Mouse (Mus musculus) liver, embryonic 14.5 days (tissue): ENCODE results near the gene Misp. TPM values are rescaled to one million over a fixed set of nuclear protein-coding genes. Genes with fewer than 3 reads are reported as not detected.
A peak's percentile ranks its signal among the peaks of the same experiment; 100 is the strongest.

Experiments used
- ATAC-seq: fragments of 200-750 bp; cut with Nextera tagmentation; 2 replicates; pipeline ENCODE4 v1.8.0; 2017; ENCODE audit warnings: moderate number of reproducible peaks, mild to moderate bottlenecking, moderate library complexity; ENCODE audit not compliant: insufficient read depth
- DNase-seq, 3 experiments: peaks; one replicate each; pipeline ENCODE4 v3.0.0-alpha.2; 2012 to 2013; ENCODE audit warnings: low read depth in 3 of 3, low spot score in 3 of 3
- H3K27ac ChIP-seq: fragments of 300-500 bp; sonication (generic); 2 replicates; pipeline ENCODE4 v1.5.1; 2014; ENCODE audit warnings: moderate library complexity, mild to moderate bottlenecking, control low read depth, inconsistent platforms
- H3K27me3 ChIP-seq: fragments of 300-500 bp; sonication (generic); 2 replicates; pipeline ENCODE4 v1.6.1; 2014; ENCODE audit warnings: mild to moderate bottlenecking, low read length, moderate library complexity; ENCODE audit not compliant: control insufficient read depth, insufficient read depth
- H3K36me3 ChIP-seq: fragments of 300-500 bp; sonication (generic); replicated peaks from 2 replicates; pipeline ENCODE4 v1.6.1; 2014; ENCODE audit warnings: low read depth; ENCODE audit not compliant: control insufficient read depth, insufficient read depth
- H3K4me1 ChIP-seq, 2 experiments: fragments of 200-500 bp in 1 of 2; fragments of 300-500 bp in 1 of 2; sonication (generic) in 1 of 2; replicated peaks; 2 replicates each; pipeline ENCODE4 v1.6.1; 2012 to 2014; ENCODE audit warnings: antibody characterized with exemption in 1 of 2, inconsistent platforms in 1 of 2, low read length in 1 of 2; ENCODE audit not compliant: control insufficient read depth in 2 of 2, insufficient read depth in 2 of 2
- H3K4me2 ChIP-seq: fragments of 300-500 bp; sonication (generic); 2 replicates; pipeline ENCODE4 v1.6.1; 2014; ENCODE audit warnings: low read depth, mild to moderate bottlenecking, control low read depth, moderate library complexity
- H3K4me3 ChIP-seq, 2 experiments: fragments of 200-500 bp in 1 of 2; fragments of 300-500 bp in 1 of 2; sonication (generic) in 1 of 2; 2 replicates each; pipeline ENCODE4 v1.5.1; 2012 to 2014; ENCODE audit warnings: low read depth in 2 of 2, low read length in 2 of 2, mild to moderate bottlenecking in 2 of 2, control low read depth in 1 of 2, inconsistent platforms in 1 of 2, moderate library complexity in 1 of 2; ENCODE audit not compliant: insufficient read depth in 1 of 2
- H3K9ac ChIP-seq: fragments of 300-500 bp; sonication (generic); replicated peaks from 2 replicates; pipeline ENCODE4 v1.6.1; 2014; ENCODE audit warnings: mild to moderate bottlenecking, control low read depth, moderate library complexity
- H3K9me3 ChIP-seq: fragments of 300-500 bp; sonication (generic); 2 replicates; pipeline ENCODE4 v1.6.1; 2016; ENCODE audit warnings: low read length, mixed read lengths; ENCODE audit not compliant: control insufficient read depth
- CTCF ChIP-seq: IDR thresholded peaks from 2 replicates; pipeline ENCODE4 v1.5.1; 2016; ENCODE audit warnings: antibody characterized with exemption, low read depth, control low read depth
- EP300 ChIP-seq: IDR thresholded peaks from 2 replicates; pipeline ENCODE4 v1.6.1; 2016; ENCODE audit warnings: antibody characterized with exemption, low read depth
- whole genome bisulfite sequencing: fragments of 180-500 bp; shearing (Covaris S2); extraction: QIAGEN DNeasy Blood & Tissue Kit; methylation state at CpG from one replicate; pipeline ENCODE4 v1.1.7; 2014; ENCODE audit not compliant: insufficient replicate concordance; 5-methylcytosine and 5-hydroxymethylcytosine counted together
- polyA plus RNA-seq, 2 experiments: library from polyadenylated mRNA; depleted of rRNA in 1 of 2; stranded (reverse) in 1 of 2; unstranded in 1 of 2; fragments of >200 nt; fragmentation: Nextera tagmentation in 1 of 2; extraction: Ambion mirVana in 1 of 2; gene quantifications; 2 replicates each; pipeline versions ENCODE4 v1.2.1 to v1.2.3; 2012 to 2014

Gene Misp
- polyA plus RNA-seq, 2 experiments = 0.13 to 0.41 TPM

- Histone ChIP-seq H3K36me3 (no peaks in the 10 kb centered on the region), H3K27me3 (no peaks in the 10 kb centered on the region), H3K4me3 (no peak overlapping the region), H3K9me3 (no peaks in the 10 kb centered on the region; the same call in 1 of the 2 replicates), H3K4me1 (no peaks in the 10 kb centered on the region), H3K9ac (no peak overlapping the region), H3K4me2 (no peak overlapping the region), H3K27ac (no peak overlapping the region)
- TF ChIP-seq CTCF (no peak), EP300 (no peak)
- DNase-seq (no peak), ATAC-seq (no peak)
- 62% methylated on average over 7 of the region's 7 CpGs for WGBS
Observed at GRCm38 (mm10) chr10:79832026-79832785, 11.4 kb downstream of the Misp start.

- Histone ChIP-seq H3K4me2 (no peak overlapping the region), H3K27ac (no peak overlapping the region), H3K9me3 (no peaks in the 10 kb centered on the region; the same call in 1 of the 2 replicates), H3K27me3 (no peaks in the 10 kb centered on the region), H3K36me3 (no peaks in the 10 kb centered on the region), H3K4me3 (no peak overlapping the region), H3K9ac (no peak overlapping the region), H3K4me1 (no peaks in the 10 kb centered on the region)
- DNase-seq (no peak), ATAC-seq (no peak)
- TF ChIP-seq CTCF = no peak
- no peak for TF ChIP-seq EP300
- 54% methylated on average over 9 of the region's 9 CpGs for WGBS
Observed at GRCm38 (mm10) chr10:79832786-79833181, 12.0 kb downstream of the Misp start.

- WGBS = 27% methylated on average over 9 of the region's 9 CpGs
- H3K27me3 ChIP-seq = no peaks in the 10 kb centered on the region
- ATAC-seq (no peak), DNase-seq (peak in 2 of 3 experiments; percentile 38 to 43)
- H3K9ac ChIP-seq = no peak overlapping the region
- H3K36me3 ChIP-seq = no peaks in the 10 kb centered on the region
- no peak overlapping the region for H3K27ac ChIP-seq
- no peak overlapping the region for H3K4me3 ChIP-seq
- H3K9me3 ChIP-seq = no peaks in the 10 kb centered on the region; the same call in 1 of the 2 replicates
- H3K4me1 ChIP-seq = no peaks in the 10 kb centered on the region; a peak in 1 of 4 replicates
- no peak for TF ChIP-seq EP300
- peak; percentile 96 for TF ChIP-seq CTCF
- H3K4me2 ChIP-seq = no peak overlapping the region
Observed at GRCm38 (mm10) chr10:79834769-79835398, 14.1 kb downstream of the Misp start.

GRCm38 (mm10) chr10:79836918-79837317 is 16.1 kb downstream of the Misp start:
- H3K9me3 ChIP-seq = no peaks in the 10 kb centered on the region; the same call in 1 of the 2 replicates
- DNase-seq = no peak
- H3K4me1 ChIP-seq = peaks cover 0 to 2% of the 10 kb centered on the region in 2 experiments; a peak in 1 of 4 replicates
- H3K27me3 ChIP-seq = no peaks in the 10 kb centered on the region
- WGBS = 76% methylated on average over 3 of the region's 3 CpGs
- no peak overlapping the region for H3K27ac ChIP-seq
- H3K4me3 ChIP-seq = no peak overlapping the region
- no peak overlapping the region for H3K4me2 ChIP-seq
- no peak for ATAC-seq
- H3K9ac ChIP-seq = no peak overlapping the region
- H3K36me3 ChIP-seq = no peaks in the 10 kb centered on the region
- TF ChIP-seq CTCF = peak; percentile 37
- no peak for TF ChIP-seq EP300

- no peaks in the 10 kb centered on the region for H3K27me3 ChIP-seq
- H3K36me3 ChIP-seq = no peaks in the 10 kb centered on the region
- H3K27ac ChIP-seq = no peak overlapping the region
- no peak overlapping the region for H3K4me3 ChIP-seq
- H3K9me3 ChIP-seq = no peaks in the 10 kb centered on the region; the same call in 1 of the 2 replicates
- TF ChIP-seq CTCF (no peak), EP300 (no peak)
- H3K9ac ChIP-seq = no peak overlapping the region
- DNase-seq = no peak
- H3K4me2 ChIP-seq = no peak overlapping the region
- no peak for ATAC-seq
- peaks cover 0 to 2% of the 10 kb centered on the region in 2 experiments; a peak in 1 of 4 replicates for H3K4me1 ChIP-seq
- 28% methylated on average over 2 of the region's 2 CpGs for WGBS
Observed at GRCm38 (mm10) chr10:79838151-79838550, 17.4 kb downstream of the Misp start.
